Mouse (Mus musculus) ovary, postnatal 10 days (tissue): ENCODE measurements around the gene Fut1.

ENCODE experiments used
- DNase-seq: peaks from one replicate; pipeline ENCODE4 v3.0.0; 2022; ENCODE audit warnings: low spot score

The Fut1 gene

GRCm38 (mm10) chr7:45667761-45668160 is 50.7 kb downstream of the Fut1 start:
- no peak for DNase-seq

- no peak for DNase-seq
These were observed 51.8 kb downstream of the Fut1 start for GRCm38 (mm10) chr7:45668921-45669320.
